Mouse (Mus musculus): ENCODE measurements around the gene Chtf18.
"Not testable (repeated sequence)": the region's sequence is repeated elsewhere in the genome, so short reads cannot be mapped to it uniquely, and the experiment has no call there.

The Chtf18 gene

GRCm38 (mm10) chr17:25727265-25728008 lies at the start of gene Chtf18, which contains the start of gene Rpusd1:
Chtf18 (minus strand) TSS chr17:25727419.
Rpusd1 (plus strand) TSS chr17:25727670.
- peak; percentile 100 for DNase-seq (ENCODE audit: low read depth, low spot score)

- DNase-seq (ENCODE audit: low read depth, low spot score) = no peak
Measured at GRCm38 (mm10) chr17:25775318-25776062, 48.3 kb upstream of the Chtf18 start.

DNA sequence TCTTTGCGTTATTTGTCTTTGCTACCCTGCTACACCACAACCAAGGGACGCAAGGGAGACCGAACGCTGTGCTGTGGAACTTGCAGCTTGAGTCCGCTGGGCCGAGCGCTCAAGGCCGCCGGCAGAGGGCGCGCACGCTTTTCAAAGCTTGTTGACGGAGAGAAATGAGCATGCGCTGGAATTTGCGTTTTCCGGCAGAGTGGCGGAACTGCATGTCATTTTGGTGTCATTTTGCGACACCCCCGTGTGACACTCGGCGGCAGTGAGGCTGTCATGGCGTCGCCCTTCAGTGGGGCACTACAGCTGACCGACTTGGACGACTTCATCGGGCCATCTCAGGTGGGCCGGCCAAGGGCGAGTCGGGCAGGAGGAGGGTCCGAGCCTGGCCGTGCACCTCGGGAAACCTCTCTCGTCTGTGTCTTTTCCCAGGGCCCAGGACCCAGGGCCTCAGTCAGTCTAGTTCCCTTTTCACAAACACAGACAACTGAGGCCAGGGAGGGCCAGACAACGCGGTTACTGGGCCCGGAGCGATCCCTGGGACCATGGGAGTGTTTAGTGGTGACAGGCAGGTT lies 46.4 kb upstream of the Chtf18 start, which contains the start of gene Narfl:
TSS of gene Narfl (plus strand) at position 228 of the 572 bp plus-strand sequence.
- DNase-seq (ENCODE audit: low read depth, low spot score) = peak; percentile 98

DNA sequence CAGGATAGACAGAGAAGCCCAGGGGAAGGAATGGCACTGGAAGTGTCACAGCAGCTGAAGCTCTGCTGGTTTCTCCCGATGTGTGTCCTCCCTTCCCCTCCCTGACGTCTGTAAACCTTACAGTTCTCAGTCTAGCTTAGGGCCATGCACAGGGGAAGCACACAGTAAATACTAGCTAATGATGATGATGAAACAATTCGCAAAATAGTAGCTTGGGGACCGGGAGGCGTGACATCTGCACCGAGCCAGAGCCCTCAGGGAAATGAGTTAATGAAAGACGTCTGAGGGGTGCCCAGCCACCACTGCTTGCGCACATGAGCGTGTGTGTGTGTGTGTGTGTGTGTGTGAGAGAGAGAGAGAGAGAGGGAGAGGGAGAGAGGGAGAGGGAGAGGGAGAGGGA lies 42.1 kb upstream of the Chtf18 start:
- DNase-seq (ENCODE audit: low read depth, low spot score) = no peak

- peak; percentile 52 for DNase-seq (ENCODE audit: low read depth, low spot score)
Measured at GRCm38 (mm10) chr17:25765886-25766285, 38.7 kb upstream of the Chtf18 start.

DNA sequence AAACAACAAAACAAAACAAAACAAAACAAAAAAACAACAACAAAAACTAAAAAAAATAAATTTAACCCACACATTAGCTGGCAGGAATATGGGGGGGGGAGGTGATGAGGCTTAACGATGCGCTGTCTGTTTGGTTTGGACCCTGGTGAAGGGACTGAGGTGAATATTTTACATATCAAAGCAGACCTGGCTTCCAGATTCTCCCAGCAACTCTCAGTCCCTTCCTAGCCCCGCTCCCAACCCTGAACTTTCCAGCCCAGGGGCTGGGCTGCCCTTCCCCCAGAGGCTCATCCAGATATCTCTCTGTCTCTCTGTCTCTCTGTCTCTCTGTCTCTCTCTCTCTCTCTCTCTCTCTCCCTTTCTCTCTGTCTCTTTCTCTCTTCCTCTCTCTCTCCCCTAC lies 35.4 kb upstream of the Chtf18 start:
- DNase-seq (ENCODE audit: low read depth, low spot score) = no peak

DNA sequence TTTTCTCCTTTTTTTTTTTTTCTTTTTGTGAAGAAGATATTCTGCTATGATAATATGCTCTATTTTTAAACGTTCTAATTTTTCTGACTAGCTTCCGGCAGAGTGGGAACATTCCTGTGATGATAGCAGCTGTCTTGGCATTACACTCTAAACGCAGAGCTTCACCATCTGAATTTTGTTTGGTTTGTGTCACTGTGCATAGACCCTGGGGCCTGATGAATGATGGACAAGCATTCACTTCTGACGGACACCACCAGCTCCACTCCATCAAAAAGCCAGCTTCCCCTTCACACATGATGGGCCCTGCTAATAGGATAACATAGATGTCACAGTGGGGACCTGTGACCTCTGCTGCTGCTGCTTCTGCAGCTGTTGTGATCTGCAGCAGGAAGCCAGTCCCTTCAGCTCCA lies 34.3 kb upstream of the Chtf18 start:
- DNase-seq (ENCODE audit: low read depth, low spot score) = no peak

- no peak for DNase-seq (ENCODE audit: low read depth, low spot score)
Measured at GRCm38 (mm10) chr17:25760148-25760547, 32.9 kb upstream of the Chtf18 start.

DNA sequence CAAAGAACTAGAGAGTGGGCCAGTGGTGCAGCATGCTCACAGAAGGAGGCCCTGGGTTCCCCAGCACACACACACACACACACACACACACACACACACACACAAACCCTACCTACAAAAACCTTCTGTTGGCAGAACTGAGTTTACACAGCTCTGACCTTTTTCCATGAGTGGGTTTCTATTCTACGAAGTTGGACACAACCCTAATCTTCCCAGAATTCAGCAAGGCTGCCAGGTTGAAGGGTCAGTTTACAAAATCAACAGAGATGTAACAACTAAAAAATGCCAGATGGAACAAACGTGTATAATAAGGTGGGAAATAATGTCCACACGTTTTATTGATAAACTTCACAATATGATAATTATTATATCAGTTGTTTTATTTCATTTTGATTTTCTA lies 30.5 kb upstream of the Chtf18 start:
- DNase-seq (ENCODE audit: low read depth, low spot score) = no peak

DNA sequence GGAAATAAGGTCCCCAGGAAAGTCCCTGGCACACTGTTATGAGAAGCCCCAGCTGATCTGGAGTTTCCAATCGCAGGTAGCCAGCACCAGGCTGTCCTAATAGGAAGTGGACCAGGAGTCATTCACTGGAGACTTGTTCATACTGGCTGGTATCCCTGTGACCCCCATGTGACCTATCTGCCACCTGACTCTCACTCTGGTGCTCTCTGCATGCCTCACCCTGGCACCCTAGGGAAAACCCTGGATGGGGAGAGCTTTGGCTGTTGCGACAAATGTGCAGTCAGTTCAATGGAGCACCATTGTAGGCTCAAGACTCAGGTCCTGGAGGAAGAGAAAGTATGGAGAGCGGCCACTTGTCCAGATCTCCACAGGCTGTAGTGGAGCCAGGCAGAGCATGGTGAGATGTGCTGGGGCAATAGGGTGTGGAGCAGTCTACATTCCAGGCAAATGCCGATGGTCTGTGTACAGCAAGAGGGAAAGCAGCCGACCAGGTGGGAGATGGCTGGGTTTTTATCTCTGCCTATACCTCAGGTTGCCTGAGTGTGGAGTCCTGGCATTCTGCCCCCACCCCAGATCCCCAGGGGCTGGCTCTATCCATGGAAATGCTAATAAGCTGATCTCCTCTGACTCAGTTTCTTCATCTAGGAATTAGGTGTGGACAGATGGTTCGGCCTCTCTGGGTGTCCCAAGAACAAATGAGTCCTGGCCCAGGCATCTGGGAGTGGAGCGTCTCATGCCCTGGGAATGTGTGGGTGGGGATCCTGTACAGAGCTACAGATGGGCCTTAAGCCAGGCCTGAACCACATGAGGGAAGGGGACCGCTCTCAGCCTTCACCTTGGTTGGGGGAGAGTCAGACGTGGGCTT lies 29.4 kb upstream of the Chtf18 start:
- DNase-seq (ENCODE audit: low read depth, low spot score) = no peak

GRCm38 (mm10) chr17:25755627-25756377 lies 28.6 kb upstream of the Chtf18 start:
- DNase-seq (ENCODE audit: low read depth, low spot score) = peak; percentile 22

DNA sequence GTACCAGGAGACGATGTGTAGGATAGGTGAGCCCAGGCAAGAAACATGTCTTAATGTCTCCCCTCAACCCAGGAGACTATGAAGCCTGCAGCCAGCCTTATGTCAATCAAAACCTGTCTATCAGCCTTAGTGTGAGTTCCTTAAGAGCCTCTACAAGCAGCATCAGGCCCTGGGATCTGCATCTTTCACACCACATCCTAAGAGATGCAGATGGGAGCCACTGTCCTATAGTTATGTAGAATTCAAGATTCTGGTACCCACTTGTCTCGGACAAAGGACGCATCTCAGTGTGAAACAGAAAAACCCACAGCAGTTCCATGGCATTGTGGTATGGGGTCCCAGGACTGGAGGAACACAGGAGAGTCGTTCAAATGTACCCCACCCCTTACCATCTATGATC lies 27.9 kb upstream of the Chtf18 start:
- no peak for DNase-seq (ENCODE audit: low read depth, low spot score)

DNA sequence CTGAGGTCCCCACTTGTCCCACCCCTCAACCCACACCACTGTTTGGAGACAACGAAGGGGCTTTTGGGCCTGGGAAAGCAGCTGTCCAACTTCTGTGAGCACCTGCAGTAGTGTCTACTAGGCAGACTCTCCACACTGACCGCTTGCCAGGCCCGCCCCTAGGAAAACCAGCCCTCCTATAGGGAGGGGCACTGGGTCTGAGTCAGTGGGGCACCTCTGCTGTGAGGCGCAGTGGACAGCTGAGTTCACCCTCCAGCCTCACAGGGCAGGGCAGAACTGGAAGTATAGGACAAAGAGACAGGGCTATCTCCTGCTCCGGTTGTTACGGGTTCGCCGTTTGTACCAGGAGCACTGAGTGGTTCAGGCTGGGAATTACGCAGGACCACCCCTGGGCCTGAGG lies 27.0 kb upstream of the Chtf18 start, which contains the start of gene Msln:
TSS of gene Msln (minus strand) at position 138 of the 400 bp plus-strand sequence.
- DNase-seq (ENCODE audit: low read depth, low spot score) = no peak

- no peak for DNase-seq (ENCODE audit: low read depth, low spot score)
Measured at GRCm38 (mm10) chr17:25751446-25751845, 24.2 kb upstream of the Chtf18 start.

DNA sequence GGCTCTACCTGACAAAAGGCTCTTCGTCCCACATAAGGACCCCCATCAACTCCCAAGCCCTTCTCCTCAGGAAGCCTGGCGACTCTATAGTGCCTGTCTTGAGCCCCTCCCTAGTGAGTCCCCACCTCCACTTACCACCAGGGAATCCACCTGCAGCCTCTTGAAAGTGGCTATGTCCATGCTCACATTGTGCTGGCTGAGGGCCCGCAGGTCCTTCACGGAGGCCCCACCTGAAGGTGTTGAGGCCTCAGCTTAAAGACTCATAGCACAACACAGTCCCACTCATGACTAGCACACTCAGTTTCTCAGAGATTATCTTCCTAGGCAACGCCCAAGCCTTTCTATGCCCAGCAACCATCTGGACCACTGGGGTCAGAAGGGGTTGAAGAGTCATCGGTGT lies 22.1 kb upstream of the Chtf18 start:
- no peak for DNase-seq (ENCODE audit: low read depth, low spot score)

- DNase-seq (ENCODE audit: low read depth, low spot score) = no peak
Measured at GRCm38 (mm10) chr17:25748238-25748637, 21.0 kb upstream of the Chtf18 start.

GRCm38 (mm10) chr17:25744311-25744710 lies 17.1 kb upstream of the Chtf18 start:
- DNase-seq (ENCODE audit: low read depth, low spot score) = no peak

- DNase-seq (ENCODE audit: low read depth, low spot score) = no peak
Measured at GRCm38 (mm10) chr17:25743831-25744230, 16.6 kb upstream of the Chtf18 start.

- not testable (repeated sequence) for DNase-seq (ENCODE audit: low read depth, low spot score)
Measured at GRCm38 (mm10) chr17:25741471-25741870, 14.3 kb upstream of the Chtf18 start.

GRCm38 (mm10) chr17:25738861-25739260 lies 11.6 kb upstream of the Chtf18 start:
- no peak for DNase-seq (ENCODE audit: low read depth, low spot score)

DNA sequence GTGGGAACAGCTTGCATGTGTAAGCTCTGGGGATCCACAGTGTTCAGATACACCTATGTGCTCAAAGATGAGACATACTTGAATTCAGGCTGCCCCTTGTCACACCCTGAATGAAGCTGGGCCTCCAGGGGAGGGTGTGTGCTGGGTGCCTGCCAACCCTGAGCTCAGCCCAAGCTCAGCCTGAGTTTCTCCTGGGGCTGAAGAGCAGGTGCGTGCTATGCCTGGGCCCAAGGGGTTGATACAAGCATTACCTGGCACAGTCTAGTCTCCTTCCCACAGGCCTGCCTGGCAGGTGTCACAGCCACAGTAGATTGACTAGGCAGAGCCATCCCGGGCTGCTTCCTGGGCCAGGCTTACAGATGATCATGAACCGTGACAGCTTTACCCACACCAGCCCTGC lies 8.5 kb upstream of the Chtf18 start, which contains the start of gene Mslnl:
TSS of gene Mslnl (plus strand) at position 298 of the 400 bp plus-strand sequence.
- DNase-seq (ENCODE audit: low read depth, low spot score) = no peak
